Mouse (Mus musculus): ENCODE data around the gene Nphp1. TPM values are rescaled to one million over a fixed set of nuclear protein-coding genes. Genes with fewer than 3 reads are reported as not detected.

Nphp1 gene
- total RNA-seq, 2 experiments from 2014 or later: 16.7 to 20.0 TPM

- DNase-seq: no peak
These were observed 39.3 kb downstream of the Nphp1 start for GRCm38 (mm10) chr2:127749376-127749775.

DNA sequence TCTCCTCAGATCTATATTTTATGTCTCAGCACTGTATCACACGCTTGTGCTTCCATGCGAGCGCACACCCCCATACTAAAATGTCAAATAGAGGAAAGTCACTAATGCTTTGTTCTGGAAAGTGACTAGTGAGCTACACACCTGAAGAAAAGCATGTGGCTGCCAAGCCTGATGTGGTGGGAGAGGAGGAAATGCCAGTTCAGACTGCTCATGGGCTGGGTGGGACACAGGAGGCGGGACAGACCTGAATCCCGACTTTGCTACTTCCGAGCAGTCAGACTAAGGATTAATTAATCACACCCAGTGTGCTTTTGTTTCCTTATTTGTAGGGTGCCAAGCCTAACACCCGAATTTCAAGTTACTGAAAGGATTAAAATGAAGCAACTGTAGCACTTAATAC is 40.4 kb downstream of the Nphp1 start:
- no peak for DNase-seq

DNA sequence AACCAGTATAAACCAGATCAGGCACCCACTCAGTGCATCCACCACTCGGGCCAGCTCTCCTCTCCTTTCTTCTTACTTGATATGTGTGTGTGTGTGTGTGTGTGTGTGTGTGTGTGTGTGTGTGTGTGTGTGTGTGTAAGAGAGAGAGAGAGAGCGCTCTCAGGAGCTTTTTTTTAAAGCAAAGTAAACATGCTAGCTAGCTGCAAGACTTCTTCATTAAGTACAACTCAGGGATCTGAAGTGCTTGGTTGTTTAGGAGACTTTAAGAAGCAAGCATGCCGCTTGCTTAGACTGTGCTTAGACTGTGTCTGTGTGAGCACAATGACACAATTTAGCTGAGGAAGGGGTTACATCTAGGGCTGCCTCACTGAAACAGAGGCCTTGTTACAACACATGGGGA is 46.1 kb downstream of the Nphp1 start:
- DNase-seq: no peak

- DNase-seq: no peak
These were observed 47.8 kb downstream of the Nphp1 start for GRCm38 (mm10) chr2:127740756-127741519.

- DNase-seq: no peak
These were observed 50.8 kb downstream of the Nphp1 start for GRCm38 (mm10) chr2:127737885-127738284.

- DNase-seq: no peak
These were observed 52.0 kb downstream of the Nphp1 start for GRCm38 (mm10) chr2:127736631-127737209.

- DNase-seq: no peak
These were observed 53.1 kb downstream of the Nphp1 start for GRCm38 (mm10) chr2:127735512-127736145.

GRCm38 (mm10) chr2:127734889-127735288 is 53.8 kb downstream of the Nphp1 start:
- DNase-seq: no peak

GRCm38 (mm10) chr2:127730301-127730997 is 58.2 kb downstream of the Nphp1 start:
- no peak for DNase-seq

- DNase-seq: no peak
These were observed 59.0 kb downstream of the Nphp1 start, which contains the start of gene Mall for GRCm38 (mm10) chr2:127729671-127730070. TSS of gene Mall (minus strand) at chr2:127729932.

- no peak for DNase-seq
These were observed 59.8 kb downstream of the Nphp1 start for GRCm38 (mm10) chr2:127728661-127729450.

GRCm38 (mm10) chr2:127728146-127728545 is 60.6 kb downstream of the Nphp1 start:
- DNase-seq: no peak

DNA sequence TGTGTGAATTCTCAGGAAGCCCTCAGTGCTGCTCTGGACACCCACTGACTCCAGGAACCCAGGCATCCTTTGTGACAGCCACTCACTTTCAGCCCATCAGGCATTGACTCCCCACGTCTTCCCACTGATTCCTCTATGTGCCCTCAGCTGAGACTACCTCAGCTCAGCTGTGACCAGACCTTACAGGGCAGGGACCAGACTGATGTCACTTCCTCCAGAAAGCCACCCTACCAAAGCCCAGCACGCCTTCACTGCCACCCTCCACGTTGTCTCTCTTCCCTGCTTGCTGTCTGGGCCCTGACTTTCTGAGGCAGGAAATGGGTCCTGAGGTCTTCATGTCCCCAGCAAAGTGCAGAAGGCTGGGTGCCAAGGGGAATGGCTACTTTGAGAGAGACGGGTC is 65.5 kb downstream of the Nphp1 start:
- no peak for DNase-seq

DNA sequence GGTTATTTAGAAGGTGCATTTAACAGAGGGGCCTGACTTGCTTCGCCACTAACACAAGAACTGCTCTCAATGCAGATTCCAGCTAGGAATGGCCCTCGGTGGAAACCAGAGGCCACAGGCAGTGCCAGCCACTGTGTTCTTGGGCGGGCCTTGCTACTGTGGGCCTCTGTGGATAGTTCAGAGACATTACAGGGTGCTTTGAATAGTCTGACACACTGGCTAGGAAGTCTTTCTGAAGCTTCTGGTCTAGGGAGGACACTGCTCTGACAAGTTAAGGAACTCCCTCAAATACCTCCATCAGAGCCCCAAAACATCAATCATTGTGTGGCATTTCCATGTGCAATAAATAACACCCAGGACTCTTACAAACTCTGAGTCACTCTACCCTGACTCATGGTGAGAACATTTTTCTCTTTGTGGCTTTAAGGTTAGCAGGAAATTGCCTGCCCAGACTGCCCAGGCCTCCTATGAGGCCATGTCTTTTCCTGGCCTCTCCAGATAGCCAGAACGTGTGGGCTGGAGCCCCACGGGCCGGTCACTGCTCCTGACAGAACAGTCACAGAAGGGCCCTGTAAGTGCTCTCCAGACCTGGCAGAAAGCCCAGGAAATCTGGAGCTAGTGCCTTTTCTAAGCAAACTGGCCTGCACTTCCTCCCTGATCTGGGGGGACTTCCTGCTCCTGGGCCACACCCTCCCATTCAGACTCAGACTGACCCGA is 66.4 kb downstream of the Nphp1 start:
- DNase-seq: peak; percentile 64

DNA sequence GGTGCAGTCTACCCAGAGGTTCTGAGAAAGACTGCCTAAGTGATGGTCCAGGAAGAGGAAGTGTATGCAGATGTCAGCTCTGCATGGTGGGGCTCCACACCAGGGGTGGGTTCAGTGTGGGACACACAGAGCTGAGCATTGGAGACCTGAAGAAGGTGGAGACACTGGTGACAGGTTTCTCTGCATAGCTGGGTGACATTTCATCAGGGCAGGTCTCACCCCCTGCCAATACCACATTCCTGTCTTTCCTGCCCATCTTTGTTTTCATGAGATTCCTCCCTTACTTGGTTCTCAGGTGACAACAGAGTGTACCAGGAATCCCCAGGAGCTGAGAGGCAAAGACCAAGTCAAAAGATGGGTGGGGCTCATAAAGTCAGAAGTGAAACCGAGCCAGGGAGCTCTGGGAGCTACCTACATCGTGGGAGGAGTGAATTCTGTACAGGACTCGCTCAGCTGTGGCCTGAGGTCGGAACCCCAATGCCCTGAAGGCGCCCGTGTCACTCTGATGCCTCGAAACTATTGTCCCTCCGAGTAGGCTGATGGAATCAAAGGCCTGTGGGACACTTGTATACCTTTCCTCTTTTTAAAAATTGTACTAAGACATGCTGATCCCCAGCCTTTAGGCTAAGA is 69.7 kb downstream of the Nphp1 start:
- no peak for DNase-seq

DNA sequence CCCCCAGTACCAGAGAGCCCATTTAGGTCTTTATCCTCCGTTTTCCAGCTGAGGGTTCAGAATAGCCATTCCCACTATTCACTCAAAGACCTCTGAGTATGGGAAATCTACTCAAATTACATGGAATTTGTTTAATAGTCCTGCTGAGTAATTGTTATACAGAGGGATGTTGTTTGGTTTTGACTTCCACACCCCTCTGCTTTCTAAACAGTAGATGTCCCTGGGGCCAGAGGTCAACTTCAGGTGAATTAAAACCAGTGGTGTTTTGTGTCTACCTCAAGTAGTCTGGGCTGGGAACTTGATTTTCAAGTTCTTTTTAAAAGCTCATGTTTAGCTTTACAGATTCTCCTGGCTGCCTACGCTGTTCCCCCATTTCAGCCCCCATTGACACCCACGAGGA is 74.0 kb downstream of the Nphp1 start:
- DNase-seq: no peak

DNA sequence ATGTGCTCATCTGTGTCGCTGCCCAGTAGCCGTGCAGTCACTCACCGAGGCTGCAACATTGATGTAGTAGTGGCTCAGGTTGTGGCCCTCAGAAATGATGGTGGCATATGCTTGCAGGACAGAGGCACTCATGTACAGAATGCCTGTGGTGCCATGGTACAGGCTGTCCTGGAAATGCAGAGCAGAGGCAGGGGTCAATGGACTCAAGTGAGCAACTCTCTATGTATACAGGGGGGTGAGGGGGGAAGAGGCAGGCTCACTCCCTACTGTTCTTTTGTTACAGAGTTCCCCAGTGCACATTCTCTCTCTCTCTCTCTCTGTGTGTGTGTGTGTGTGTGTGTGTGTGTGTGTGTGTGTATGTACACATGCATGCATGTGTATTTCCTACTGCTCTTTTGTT is 79.9 kb downstream of the Nphp1 start:
- no peak for DNase-seq

GRCm38 (mm10) chr2:127708060-127708459 is 80.6 kb downstream of the Nphp1 start:
- no peak for DNase-seq

GRCm38 (mm10) chr2:127705267-127705666 is 83.4 kb downstream of the Nphp1 start:
- DNase-seq: no peak

Measured in gastrocnemius, postnatal 25 days (tissue).